Mouse (Mus musculus): ENCODE results near the gene Serpini2. TPM values are rescaled to one million over a fixed set of nuclear protein-coding genes. Genes with fewer than 3 reads are reported as not detected.

Serpini2 gene
- not detected for polyA plus RNA-seq (2017; shearing (Covaris generic))

GRCm38 (mm10) chr3:75269978-75270377 is at the start of gene Serpini2:
TSS of gene Serpini2 (minus strand) at chr3:75270078.

Other genes with a start within 250 kb of the Serpini2 start
- under 1 TPM in 1 of 2 experiments, not detected in 1; 0.07 TPM for gene Zbbx, start 105.0 kb downstream of the Serpini2 start, polyA plus RNA-seq (2017; shearing (Covaris generic))
- not detected for gene Wdr49, start 212.1 kb upstream of the Serpini2 start, polyA plus RNA-seq (2017; shearing (Covaris generic))